Mouse (Mus musculus) myocyte (in vitro differentiated cells): ENCODE results near the gene Xrcc5. TPM values are rescaled to one million over a fixed set of nuclear protein-coding genes. Genes with fewer than 3 reads are reported as not detected.

Experiments
- H3K27me3 ChIP-seq: one replicate; pipeline ENCODE4 v1.6.1; 2011; ENCODE audit not compliant: control insufficient read depth, insufficient read depth, insufficient read length
- H3K36me3 ChIP-seq: one replicate; pipeline ENCODE4 v1.6.1; 2011; ENCODE audit not compliant: control insufficient read depth, insufficient read depth
- H3K4me2 ChIP-seq: one replicate; pipeline ENCODE4 v1.6.1; 2011; ENCODE audit warnings: low read depth, control low read depth
- H3K4me3 ChIP-seq: one replicate; pipeline ENCODE4 v1.5.1; 2011; ENCODE audit warnings: mild to moderate bottlenecking, control low read depth, moderate library complexity
- H3K79me2 ChIP-seq: one replicate; pipeline ENCODE4 v1.6.1; 2011; ENCODE audit not compliant: control insufficient read depth, insufficient read depth
- H3ac ChIP-seq: one replicate; pipeline ENCODE4 v1.6.1; 2011; ENCODE audit not compliant: control insufficient read depth, insufficient read length
- CEBPB ChIP-seq: IDR thresholded peaks from 2 replicates; pipeline ENCODE4 v1.6.1; 2011; ENCODE audit warnings: mild to moderate bottlenecking, moderate library complexity; ENCODE audit not compliant: poor library complexity, insufficient read depth, severe bottlenecking
- E2F4 ChIP-seq: IDR thresholded peaks from one replicate; pipeline ENCODE4 v1.6.1; 2011; ENCODE audit warnings: mild to moderate bottlenecking, control low read depth, moderate library complexity; ENCODE audit not compliant: insufficient read depth
- MAX ChIP-seq: IDR thresholded peaks from one replicate; pipeline ENCODE4 v1.6.1; 2011; ENCODE audit warnings: low read depth, mild to moderate bottlenecking, control low read depth
- MYOD1 ChIP-seq, 3 experiments: IDR thresholded peaks; one replicate each; pipeline ENCODE4 v1.6.1; 2011; ENCODE audit warnings: control low read depth in 2 of 3, low read depth in 2 of 3, mild to moderate bottlenecking in 2 of 3, moderate library complexity in 1 of 3; ENCODE audit not compliant: insufficient read length in 2 of 3, control insufficient read depth in 1 of 3
- MYOG ChIP-seq, 3 experiments: IDR thresholded peaks; one replicate each; pipeline ENCODE4 v1.6.1; 2011; ENCODE audit warnings: control low read depth in 2 of 3, low read depth in 2 of 3, mild to moderate bottlenecking in 2 of 3; ENCODE audit not compliant: insufficient read length in 2 of 3, control insufficient read depth in 1 of 3, insufficient read depth in 1 of 3
- POLR2A ChIP-seq: IDR thresholded peaks from one replicate; pipeline ENCODE4 v1.6.1; 2011; ENCODE audit warnings: low read depth, mild to moderate bottlenecking, control low read depth, moderate library complexity; ENCODE audit not compliant: insufficient read length
- POLR2AphosphoS2 ChIP-seq: IDR thresholded peaks from one replicate; pipeline ENCODE4 v1.6.1; 2011; ENCODE audit warnings: low read depth, control low read depth; ENCODE audit not compliant: insufficient read length
- REST ChIP-seq: IDR thresholded peaks from one replicate; pipeline ENCODE4 v1.6.1; 2011; ENCODE audit warnings: mild to moderate bottlenecking, control low read depth, moderate library complexity; ENCODE audit not compliant: insufficient read depth, insufficient read length
- SRF ChIP-seq: IDR thresholded peaks from one replicate; pipeline ENCODE4 v1.6.1; 2011; ENCODE audit warnings: low read depth; ENCODE audit not compliant: control insufficient read depth, insufficient read length
- TCF12 ChIP-seq: IDR thresholded peaks from one replicate; pipeline ENCODE4 v1.6.1; 2011; ENCODE audit warnings: mild to moderate bottlenecking, control low read depth; ENCODE audit not compliant: poor library complexity, insufficient read depth, severe bottlenecking
- TCF3 ChIP-seq: IDR thresholded peaks from one replicate; pipeline ENCODE4 v1.6.1; 2011; ENCODE audit warnings: low read depth, control low read depth; ENCODE audit not compliant: insufficient read length
- USF1 ChIP-seq: IDR thresholded peaks from one replicate; pipeline ENCODE4 v1.6.1; 2011; ENCODE audit warnings: low read depth, mild to moderate bottlenecking, control low read depth, moderate library complexity
- polyA plus RNA-seq: library from polyadenylated mRNA; unstranded; fragments of >200 nt; fragmentation: generic; extraction: Trizol; gene quantifications from one replicate; pipeline ENCODE4 v1.2.1, GENCODE M21; 2012; ENCODE audit warnings: missing spikeins

The Xrcc5 gene
- polyA plus RNA-seq, 1 experiment: 23.5 TPM

- H3K36me3 ChIP-seq: no peaks in the 10 kb centered on the region
- H3K79me2 ChIP-seq: no peaks in the 10 kb centered on the region
- H3K4me3 ChIP-seq: no peak overlapping the region
- no peaks in the 10 kb centered on the region for H3K27me3 ChIP-seq
- TF ChIP-seq MYOG (IDR thresholded peaks at IDR 0.05; ENCODE audit: control insufficient read depth in 1 of 3, insufficient read depth in 1 of 3, insufficient read length in 2 of 3, low read depth in 2 of 3) (no peak), POLR2AphosphoS2 (no peak), TCF3 (no peak), USF1 (no peak), CEBPB (no peak), SRF (no peak), E2F4 (no peak), TCF12 (no peak), MYOD1 (IDR thresholded peaks at IDR 0.05; ENCODE audit: control insufficient read depth in 1 of 3, insufficient read length in 2 of 3, low read depth in 2 of 3) (peak in 2 of 3 experiments; percentile 62 to 77)
- no peak overlapping the region for H3K4me2 ChIP-seq
- no peak overlapping the region for H3ac ChIP-seq
Measured at GRCm38 (mm10) chr1:72418744-72419655, 111.8 kb downstream of the Xrcc5 start.

GRCm38 (mm10) chr1:72420220-72420619 is 113.0 kb downstream of the Xrcc5 start:
- H3K36me3 ChIP-seq: no peaks in the 10 kb centered on the region
- no peaks in the 10 kb centered on the region for H3K27me3 ChIP-seq
- no peaks in the 10 kb centered on the region for H3K79me2 ChIP-seq
- H3K4me3 ChIP-seq: no peak overlapping the region
- TF ChIP-seq POLR2AphosphoS2 (no peak), MYOD1 (IDR thresholded peaks at IDR 0.05; ENCODE audit: control insufficient read depth in 1 of 3, insufficient read length in 2 of 3, low read depth in 2 of 3) (no peak), POLR2A (no peak), CEBPB (0 out of 2 replicates have a peak, but pooled peaks have one; percentile 39)
- H3ac ChIP-seq: no peak overlapping the region
- H3K4me2 ChIP-seq: no peak overlapping the region

- Histone ChIP-seq H3K79me2 (no peaks in the 10 kb centered on the region), H3K27me3 (no peaks in the 10 kb centered on the region), H3ac (no peak overlapping the region), H3K4me2 (no peak overlapping the region), H3K36me3 (no peaks in the 10 kb centered on the region), H3K4me3 (no peak overlapping the region)
- no peak for TF ChIP-seq POLR2AphosphoS2
- no peak for TF ChIP-seq USF1
- no peak for TF ChIP-seq CEBPB
- no peak for TF ChIP-seq REST
- TF ChIP-seq E2F4: no peak
- TF ChIP-seq MAX: no peak
- TF ChIP-seq SRF: no peak
- TF ChIP-seq POLR2A: no peak
- no peak for TF ChIP-seq TCF12
- TF ChIP-seq MYOG (IDR thresholded peaks at IDR 0.05; ENCODE audit: control insufficient read depth in 1 of 3, insufficient read depth in 1 of 3, insufficient read length in 2 of 3, low read depth in 2 of 3): no peak
- TF ChIP-seq MYOD1 (IDR thresholded peaks at IDR 0.05; ENCODE audit: control insufficient read depth in 1 of 3, insufficient read length in 2 of 3, low read depth in 2 of 3): no peak
- no peak for TF ChIP-seq TCF3
Measured at GRCm38 (mm10) chr1:72422121-72422520, 114.9 kb downstream of the Xrcc5 start.

- no peak overlapping the region for H3K4me3 ChIP-seq
- H3K4me2 ChIP-seq: no peak overlapping the region
- H3K36me3 ChIP-seq: no peaks in the 10 kb centered on the region
- no peaks in the 10 kb centered on the region for H3K27me3 ChIP-seq
- H3ac ChIP-seq: no peak overlapping the region
- TF ChIP-seq MYOD1 (IDR thresholded peaks at IDR 0.05; ENCODE audit: control insufficient read depth in 1 of 3, insufficient read length in 2 of 3, low read depth in 2 of 3): no peak
- no peak for TF ChIP-seq TCF3
- TF ChIP-seq MAX: no peak
- no peak for TF ChIP-seq REST
- TF ChIP-seq USF1: no peak
- TF ChIP-seq E2F4: no peak
- no peak for TF ChIP-seq TCF12
- TF ChIP-seq CEBPB: no peak
- no peak for TF ChIP-seq POLR2AphosphoS2
- no peak for TF ChIP-seq POLR2A
- TF ChIP-seq MYOG (IDR thresholded peaks at IDR 0.05; ENCODE audit: control insufficient read depth in 1 of 3, insufficient read depth in 1 of 3, insufficient read length in 2 of 3, low read depth in 2 of 3): no peak
- no peak for TF ChIP-seq SRF
- H3K79me2 ChIP-seq: no peaks in the 10 kb centered on the region
Measured at GRCm38 (mm10) chr1:72426456-72426855, 119.2 kb downstream of the Xrcc5 start.

DNA sequence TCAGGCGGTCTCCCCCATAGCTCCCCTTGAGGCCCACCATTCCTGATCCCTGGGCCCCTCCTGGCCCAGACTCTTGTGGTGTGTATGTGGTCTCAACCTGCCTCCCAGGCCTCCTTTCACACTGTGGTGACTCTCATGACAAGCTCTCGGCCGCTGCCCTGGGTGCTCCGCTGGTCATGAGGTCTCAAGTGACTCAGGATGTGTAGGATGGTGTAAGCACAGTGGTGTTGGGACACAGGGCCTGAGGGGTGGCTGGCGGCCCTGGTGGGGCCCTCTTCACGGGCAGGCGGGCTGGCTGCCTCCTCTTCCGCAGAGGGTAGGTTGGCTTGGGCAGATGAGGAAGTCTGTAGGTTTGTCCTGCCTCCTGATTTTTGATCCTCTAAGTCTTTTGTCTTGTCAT is 121.3 kb downstream of the Xrcc5 start:
- Histone ChIP-seq H3K4me3 (no peak overlapping the region), H3K27me3 (no peaks in the 10 kb centered on the region), H3K36me3 (no peaks in the 10 kb centered on the region), H3K4me2 (peak overlapping the region; percentile 62), H3ac (no peak overlapping the region), H3K79me2 (no peaks in the 10 kb centered on the region)
- TF ChIP-seq USF1 (no peak), MAX (no peak), POLR2AphosphoS2 (no peak), E2F4 (no peak), REST (no peak), CEBPB (no peak), TCF12 (no peak), TCF3 (no peak), SRF (no peak), MYOG (IDR thresholded peaks at IDR 0.05; ENCODE audit: control insufficient read depth in 1 of 3, insufficient read depth in 1 of 3, insufficient read length in 2 of 3, low read depth in 2 of 3) (no peak), MYOD1 (IDR thresholded peaks at IDR 0.05; ENCODE audit: control insufficient read depth in 1 of 3, insufficient read length in 2 of 3, low read depth in 2 of 3) (no peak), POLR2A (no peak)
